Mouse (Mus musculus) stomach, embryonic 15.5 days (tissue): ENCODE measurements around the gene Psd4. TPM values are rescaled to one million over a fixed set of nuclear protein-coding genes. Genes with fewer than 3 reads are reported as not detected.

Experiments used
- ATAC-seq: fragments of 200-750 bp; cut with Nextera tagmentation; 2 replicates; pipeline ENCODE4 v1.8.0; 2017; ENCODE audit warnings: low read depth, moderate number of reproducible peaks, moderate TSS enrichment; ENCODE audit not compliant: insufficient read depth, low FRiP score
- H3K27ac ChIP-seq: fragments of 300-500 bp; sonication (generic); 2 replicates; pipeline ENCODE4 v1.5.1; 2015; ENCODE audit warnings: mild to moderate bottlenecking, inconsistent platforms
- H3K27me3 ChIP-seq: fragments of 300-500 bp; sonication (generic); replicated peaks from 2 replicates; pipeline ENCODE4 v1.6.1; 2015; ENCODE audit warnings: inconsistent platforms
- H3K36me3 ChIP-seq: fragments of 300-500 bp; sonication (generic); 2 replicates; pipeline ENCODE4 v1.6.1; 2015; ENCODE audit warnings: inconsistent platforms
- H3K4me1 ChIP-seq: fragments of 300-500 bp; sonication (generic); 2 replicates; pipeline ENCODE4 v1.6.1; 2015; ENCODE audit warnings: inconsistent platforms
- H3K4me2 ChIP-seq: fragments of 300-500 bp; sonication (generic); 2 replicates; pipeline ENCODE4 v1.6.1; 2015; ENCODE audit warnings: mild to moderate bottlenecking, inconsistent platforms
- H3K4me3 ChIP-seq: fragments of 300-500 bp; sonication (generic); replicated peaks from 2 replicates; pipeline ENCODE4 v1.5.1; 2015; ENCODE audit warnings: inconsistent platforms
- H3K9ac ChIP-seq: fragments of 300-500 bp; sonication (generic); 2 replicates; pipeline ENCODE4 v1.6.1; 2015; ENCODE audit warnings: inconsistent platforms
- H3K9me3 ChIP-seq: fragments of 300-500 bp; sonication (generic); 2 replicates; pipeline ENCODE4 v1.6.1; 2016; ENCODE audit warnings: inconsistent platforms
- WGBS: fragments of 180-500 bp; shearing (Covaris S2); methylation state at CpG from one replicate; pipeline ENCODE4 v1.1.7; 2015; 5-methylcytosine and 5-hydroxymethylcytosine counted together
- polyA plus RNA-seq: library from polyadenylated mRNA; unstranded; fragments of >200 nt; fragmentation: Nextera tagmentation; extraction: Ambion mirVana; gene quantifications from 2 replicates; pipeline ENCODE4 v1.2.1, GENCODE M21; 2015

Psd4 gene
- polyA plus RNA-seq, 1 experiment from 2014 or later, result 6.4 TPM

- Histone ChIP-seq H3K9me3 (no peaks in the 10 kb centered on the region), H3K27me3 (no peaks in the 10 kb centered on the region), H3K4me1 (peaks cover 17% of the 10 kb centered on the region; the same call in 1 of the 2 replicates), H3K27ac (no peak overlapping the region), H3K36me3 (no peaks in the 10 kb centered on the region), H3K4me2 (no peak overlapping the region), H3K9ac (no peak overlapping the region), H3K4me3 (no peak overlapping the region)
- 82% methylated on average over 4 of the region's 4 CpGs for WGBS
- no peak for ATAC-seq
Measured at GRCm38 (mm10) chr2:24417564-24417963, 50.2 kb downstream of the Psd4 start.

- H3K4me1 ChIP-seq, result peaks cover 8% of the 10 kb centered on the region; the same call in 1 of the 2 replicates
- H3K9ac ChIP-seq, result no peak overlapping the region
- no peak overlapping the region for H3K27ac ChIP-seq
- no peaks in the 10 kb centered on the region for H3K27me3 ChIP-seq
- no peaks in the 10 kb centered on the region for H3K36me3 ChIP-seq
- no peak overlapping the region for H3K4me2 ChIP-seq
- no peaks in the 10 kb centered on the region for H3K9me3 ChIP-seq
- no peak overlapping the region for H3K4me3 ChIP-seq
- ATAC-seq, result no peak
- WGBS, result 80% methylated on average over 6 of the region's 6 CpGs
Measured at GRCm38 (mm10) chr2:24421211-24421863, 54.0 kb downstream of the Psd4 start.

- H3K9ac ChIP-seq, result no peak overlapping the region
- no peaks in the 10 kb centered on the region for H3K4me1 ChIP-seq
- ATAC-seq, result no peak; the same call in 1 of the 2 replicates
- H3K27me3 ChIP-seq, result no peaks in the 10 kb centered on the region
- H3K9me3 ChIP-seq, result no peaks in the 10 kb centered on the region
- 74% methylated on average over 3 of the region's 3 CpGs for WGBS
- no peak overlapping the region for H3K4me2 ChIP-seq
- H3K4me3 ChIP-seq, result no peak overlapping the region
- H3K36me3 ChIP-seq, result no peaks in the 10 kb centered on the region
- H3K27ac ChIP-seq, result no peak overlapping the region
Measured at GRCm38 (mm10) chr2:24422815-24423214, 55.4 kb downstream of the Psd4 start.

GRCm38 (mm10) chr2:24425630-24426029 is 58.2 kb downstream of the Psd4 start:
- Histone ChIP-seq H3K27me3 (no peaks in the 10 kb centered on the region), H3K9ac (no peak overlapping the region), H3K4me2 (no peak overlapping the region), H3K36me3 (no peaks in the 10 kb centered on the region), H3K4me3 (no peak overlapping the region), H3K27ac (no peak overlapping the region), H3K9me3 (no peaks in the 10 kb centered on the region), H3K4me1 (no peaks in the 10 kb centered on the region)
- WGBS, result 78% methylated on average over 2 of the region's 2 CpGs
- ATAC-seq, result no peak

DNA sequence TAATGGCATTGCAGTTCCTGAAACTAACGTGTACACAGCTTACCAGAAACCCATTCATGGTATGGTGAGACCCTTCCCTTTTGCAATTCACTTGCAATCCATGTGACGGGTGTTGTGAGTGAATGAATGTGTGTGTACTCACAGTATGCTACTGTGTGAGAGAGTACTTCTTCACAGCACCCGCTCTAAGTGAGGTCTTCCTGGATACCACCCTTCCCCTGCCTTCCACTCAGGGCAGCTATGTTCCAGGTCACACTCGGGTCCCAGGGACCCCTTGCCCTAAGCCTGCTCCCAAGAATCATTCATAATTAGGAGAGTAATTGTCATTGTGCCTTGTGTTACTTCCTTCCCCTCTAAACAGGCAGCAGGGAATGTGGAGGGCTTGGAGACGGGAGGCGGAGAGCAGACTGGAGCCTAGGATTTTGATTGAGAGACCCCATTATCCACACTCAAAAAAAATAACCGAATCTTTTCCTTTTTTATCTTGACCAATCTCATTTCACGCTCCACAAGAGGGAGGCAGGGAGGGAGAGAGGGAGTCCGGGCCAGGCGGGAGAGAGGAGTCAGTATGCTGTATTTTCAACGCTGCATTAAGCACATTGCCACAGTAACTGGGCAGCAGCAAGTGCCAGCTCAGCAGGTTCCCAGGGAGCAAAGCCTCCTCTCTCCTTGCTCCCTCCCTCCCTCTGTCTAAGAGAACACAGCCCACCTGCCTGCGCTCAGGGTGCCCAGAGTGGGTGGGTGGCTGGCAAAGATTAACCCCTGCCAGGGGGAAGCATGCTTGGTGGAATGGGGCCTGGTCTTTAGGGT is 60.7 kb downstream of the Psd4 start:
- ATAC-seq, result peak; percentile 47; the same call in 1 of the 2 replicates
- WGBS, result 51% methylated on average over 12 of the region's 12 CpGs

DNA sequence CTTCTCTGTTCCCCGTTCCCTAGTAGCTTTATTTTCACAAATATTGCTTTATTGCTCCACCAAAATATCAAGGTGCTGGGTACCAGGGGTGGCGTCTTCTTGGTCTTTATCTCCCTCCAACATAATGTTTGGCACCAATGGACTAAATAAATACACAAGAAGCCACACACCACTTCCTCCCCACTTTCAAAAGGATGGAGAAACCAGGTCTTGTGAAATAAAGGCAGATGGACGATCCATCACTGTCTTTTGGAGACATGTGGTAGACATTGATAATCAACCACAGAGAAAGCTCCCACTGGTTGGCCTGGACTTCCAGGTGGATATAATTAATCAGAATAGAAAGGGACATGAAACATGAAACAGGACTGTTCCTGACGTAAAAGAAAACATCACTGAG is 62.4 kb downstream of the Psd4 start:
- Histone ChIP-seq H3K27ac (no peak overlapping the region), H3K4me2 (no peak overlapping the region), H3K9me3 (no peaks in the 10 kb centered on the region), H3K4me1 (no peaks in the 10 kb centered on the region), H3K36me3 (no peaks in the 10 kb centered on the region), H3K4me3 (no peak overlapping the region), H3K27me3 (no peaks in the 10 kb centered on the region), H3K9ac (no peak overlapping the region)
- 72% methylated on average over 4 of the region's 4 CpGs for WGBS
- no peak for ATAC-seq

More for the DNA sequence above, 60.7 kb downstream of the Psd4 start:
- Histone ChIP-seq H3K9ac (no peak overlapping the region), H3K4me2 (no peak overlapping the region), H3K27ac (no peak overlapping the region), H3K4me3 (no peak overlapping the region), H3K36me3 (no peaks in the 10 kb centered on the region), H3K27me3 (no peaks in the 10 kb centered on the region), H3K4me1 (no peaks in the 10 kb centered on the region), H3K9me3 (no peaks in the 10 kb centered on the region)

DNA sequence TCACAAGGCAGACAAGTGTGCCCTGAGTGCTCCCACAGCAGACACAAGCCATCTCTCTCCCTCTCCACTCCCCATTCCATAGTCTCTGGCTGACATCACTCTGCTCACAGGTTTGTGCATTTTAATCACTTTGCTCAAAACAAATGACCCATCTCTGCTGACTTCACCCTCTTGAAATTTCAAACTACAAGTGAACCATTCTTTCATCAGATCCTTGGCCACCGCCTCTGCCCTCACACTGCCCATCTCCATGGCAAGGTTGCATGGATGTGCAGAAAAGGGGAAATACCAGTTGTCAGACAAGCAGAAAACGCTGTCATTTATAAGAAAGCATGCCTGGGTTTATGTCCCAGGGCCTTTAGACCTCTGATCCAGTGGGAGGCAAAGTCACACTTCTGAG is 67.3 kb downstream of the Psd4 start:
- Histone ChIP-seq H3K27ac (no peak overlapping the region), H3K4me1 (no peaks in the 10 kb centered on the region), H3K9ac (no peak overlapping the region), H3K36me3 (no peaks in the 10 kb centered on the region), H3K4me3 (no peak overlapping the region), H3K9me3 (no peaks in the 10 kb centered on the region), H3K4me2 (no peak overlapping the region), H3K27me3 (no peaks in the 10 kb centered on the region)
- 73% methylated on average over 2 of the region's 2 CpGs for WGBS
- no peak for ATAC-seq

DNA sequence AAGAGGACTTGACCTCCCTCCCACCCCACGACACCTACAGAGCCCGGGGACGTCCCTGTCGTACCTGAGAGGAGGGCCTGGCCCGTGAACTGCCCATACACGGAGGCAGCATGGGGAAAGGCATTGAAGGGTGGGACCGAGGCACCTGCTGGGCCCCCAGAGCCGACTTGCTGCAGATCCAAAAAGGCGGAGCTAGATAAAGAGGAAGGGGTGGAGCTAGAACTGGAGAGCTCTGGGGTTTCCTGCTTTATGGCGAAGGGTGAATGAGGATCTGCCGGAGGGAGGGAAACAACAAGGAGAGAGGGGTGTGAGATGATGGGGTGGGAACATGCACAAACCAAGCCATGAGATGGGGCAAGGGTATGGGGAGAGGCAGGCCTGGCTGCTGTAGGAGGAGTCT is 68.3 kb downstream of the Psd4 start:
- Histone ChIP-seq H3K9me3 (no peaks in the 10 kb centered on the region), H3K4me2 (no peak overlapping the region), H3K27me3 (no peaks in the 10 kb centered on the region), H3K4me3 (no peak overlapping the region), H3K36me3 (no peaks in the 10 kb centered on the region), H3K27ac (no peak overlapping the region), H3K9ac (no peak overlapping the region), H3K4me1 (no peaks in the 10 kb centered on the region)
- WGBS, result 71% methylated on average over 11 of the region's 11 CpGs
- no peak for ATAC-seq

DNA sequence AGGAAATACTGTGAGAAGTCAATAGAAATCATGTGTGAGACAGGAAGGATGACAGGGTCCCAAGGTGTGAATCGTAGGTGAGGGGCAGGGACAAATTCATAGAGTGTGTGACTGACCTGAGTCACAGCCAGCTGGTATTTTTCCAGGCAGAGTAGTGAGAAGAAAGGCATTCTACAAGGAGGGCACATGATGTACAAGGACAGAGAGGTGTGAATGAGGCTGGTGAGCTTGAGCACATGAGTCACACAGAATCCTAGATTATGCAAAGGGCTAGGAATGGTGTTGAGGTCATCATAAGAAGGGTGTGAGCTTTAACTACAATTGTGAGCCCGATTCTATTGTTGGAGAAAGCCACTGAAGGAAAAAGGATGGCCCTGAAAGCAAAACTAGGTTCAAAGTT is 72.7 kb downstream of the Psd4 start:
- H3K4me2 ChIP-seq, result no peak overlapping the region

GRCm38 (mm10) chr2:24441899-24442298 is 74.5 kb downstream of the Psd4 start:
- Histone ChIP-seq H3K4me2 (no peak overlapping the region), H3K4me3 (no peak overlapping the region), H3K27me3 (no peaks in the 10 kb centered on the region), H3K9ac (no peak overlapping the region), H3K9me3 (no peaks in the 10 kb centered on the region), H3K36me3 (no peaks in the 10 kb centered on the region), H3K4me1 (no peaks in the 10 kb centered on the region), H3K27ac (no peak overlapping the region)
- no peak for ATAC-seq

More for the DNA sequence above, 72.7 kb downstream of the Psd4 start:
- Histone ChIP-seq H3K36me3 (no peaks in the 10 kb centered on the region), H3K9ac (no peak overlapping the region), H3K9me3 (no peaks in the 10 kb centered on the region), H3K27me3 (no peaks in the 10 kb centered on the region), H3K4me3 (no peak overlapping the region), H3K4me1 (no peaks in the 10 kb centered on the region), H3K27ac (no peak overlapping the region)
- ATAC-seq, result no peak
- WGBS, result 70% methylated on average over 2 of the region's 2 CpGs

- Histone ChIP-seq H3K4me1 (no peaks in the 10 kb centered on the region), H3K4me2 (no peak overlapping the region), H3K9me3 (no peaks in the 10 kb centered on the region), H3K9ac (no peak overlapping the region), H3K27me3 (no peaks in the 10 kb centered on the region), H3K4me3 (no peak overlapping the region), H3K36me3 (no peaks in the 10 kb centered on the region), H3K27ac (no peak overlapping the region)
- ATAC-seq, result no peak
- 73% methylated on average over 4 of the region's 4 CpGs for WGBS
Measured at GRCm38 (mm10) chr2:24442303-24442925, 75.0 kb downstream of the Psd4 start.

DNA sequence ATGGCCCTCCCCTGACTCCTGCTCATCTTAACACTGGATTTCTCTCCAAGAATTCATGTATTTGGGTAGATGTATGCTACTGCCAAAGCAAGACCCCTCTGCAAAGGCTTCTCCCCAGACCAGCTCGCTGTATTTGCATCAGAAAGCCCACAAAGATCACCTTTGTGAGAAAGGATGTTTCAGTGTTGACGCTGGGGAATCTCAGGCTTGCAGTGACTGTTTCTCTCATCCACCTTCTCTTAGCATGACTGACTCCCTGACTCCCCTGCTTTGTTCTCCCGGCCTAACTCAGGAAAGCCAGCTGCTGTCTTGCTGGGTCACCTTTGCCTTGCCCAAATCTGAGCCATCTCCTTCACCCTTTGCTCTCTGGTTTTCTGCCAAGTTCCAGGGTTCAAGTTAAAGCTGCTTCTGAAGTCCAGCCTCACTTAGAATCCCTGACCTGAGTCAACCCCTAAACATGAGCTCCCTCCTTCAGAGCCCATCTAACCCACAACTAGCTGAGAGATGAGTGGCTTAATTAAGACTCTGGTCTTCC is 75.9 kb downstream of the Psd4 start:
- H3K27ac ChIP-seq, result no peak overlapping the region
- WGBS, result 64% methylated on average over 3 of the region's 3 CpGs
- H3K4me3 ChIP-seq, result no peak overlapping the region
- ATAC-seq, result no peak
- no peaks in the 10 kb centered on the region for H3K4me1 ChIP-seq
- H3K27me3 ChIP-seq, result no peaks in the 10 kb centered on the region
- no peak overlapping the region for H3K4me2 ChIP-seq
- no peaks in the 10 kb centered on the region for H3K36me3 ChIP-seq
- no peaks in the 10 kb centered on the region for H3K9me3 ChIP-seq
- H3K9ac ChIP-seq, result no peak overlapping the region
